Mouse (Mus musculus) forebrain, postnatal 0 days (tissue): Measurements from ENCODE around the gene Hyou1. TPM values are rescaled to one million over a fixed set of nuclear protein-coding genes. Genes with fewer than 3 reads are reported as not detected.

ENCODE experiments used
- ATAC-seq: fragments of 200-750 bp; cut with Nextera tagmentation; 2 replicates; pipeline ENCODE4 v1.8.0; 2017; ENCODE audit warnings: mild to moderate bottlenecking, moderate library complexity
- DNase-seq: peaks from one replicate; pipeline ENCODE4 v3.0.0-alpha.2; 2015
- H3K27ac ChIP-seq: fragments of 300-500 bp; sonication (generic); 2 replicates; pipeline ENCODE4 v1.5.1; 2014; ENCODE audit warnings: low read depth, mild to moderate bottlenecking, antibody characterized with exemption, low read length, moderate library complexity, mixed read lengths
- H3K27me3 ChIP-seq: fragments of 300-500 bp; sonication (generic); 2 replicates; pipeline ENCODE4 v1.6.1; 2014; ENCODE audit warnings: mild to moderate bottlenecking, low read length, mixed read lengths; ENCODE audit not compliant: insufficient read depth
- H3K36me3 ChIP-seq: fragments of 300-500 bp; sonication (generic); 2 replicates; pipeline ENCODE4 v1.6.1; 2014; ENCODE audit warnings: mild to moderate bottlenecking, moderate library complexity; ENCODE audit not compliant: insufficient read depth
- H3K4me1 ChIP-seq: fragments of 300-500 bp; sonication (generic); 2 replicates; pipeline ENCODE4 v1.6.1; 2014; ENCODE audit warnings: antibody characterized with exemption; ENCODE audit not compliant: insufficient read depth
- H3K4me2 ChIP-seq: fragments of 300-500 bp; sonication (generic); 2 replicates; pipeline ENCODE4 v1.6.1; 2014; ENCODE audit warnings: low read depth, mild to moderate bottlenecking, moderate library complexity
- H3K4me3 ChIP-seq: fragments of 300-500 bp; sonication (generic); 2 replicates; pipeline ENCODE4 v1.5.1; 2014; ENCODE audit warnings: low read depth, low read length, mixed read lengths
- H3K9ac ChIP-seq: fragments of 300-500 bp; sonication (generic); 2 replicates; pipeline ENCODE4 v1.6.1; 2014; ENCODE audit warnings: mild to moderate bottlenecking
- H3K9me3 ChIP-seq: fragments of 300-500 bp; sonication (generic); 2 replicates; pipeline ENCODE4 v1.6.1; 2016; ENCODE audit warnings: low read length
- CTCF ChIP-seq: sonication (generic); IDR thresholded peaks from 2 replicates; pipeline ENCODE4 v1.5.1; 2016; ENCODE audit warnings: antibody characterized with exemption, control low read depth, low read depth
- WGBS: fragments of 180-500 bp; shearing (Covaris S2); extraction: QIAGEN DNeasy Blood & Tissue Kit; methylation state at CpG from one replicate; pipeline ENCODE4 v1.1.7; 2014; 5-methylcytosine and 5-hydroxymethylcytosine counted together
- polyA plus RNA-seq: library from polyadenylated mRNA; unstranded; fragments of >200 nt; fragmentation: Nextera tagmentation; extraction: Ambion mirVana; gene quantifications from 2 replicates; pipeline ENCODE4 v1.2.1, GENCODE M21; 2015
- total RNA-seq: library from RNA; depleted of rRNA; stranded (reverse); fragments of >200 nt; gene quantifications from 2 replicates; pipeline ENCODE4 v1.2.3, GENCODE M21; 2014

Gene Hyou1
- total and polyA plus RNA-seq, 2 experiments from 2014 or later: 17.4 to 59.0 TPM

- DNase-seq: no peak
- peaks cover 23% of the 10 kb centered on the region for H3K36me3 ChIP-seq
- 86% methylated on average over 5 of the region's 5 CpGs for WGBS
- TF ChIP-seq CTCF: no peak
- ATAC-seq: no peak
- peaks cover 6% of the 10 kb centered on the region for H3K4me1 ChIP-seq
- 0 out of 2 replicates have a peak overlapping the region, but pooled peaks have one; percentile 86 for H3K27ac ChIP-seq
- H3K9ac ChIP-seq: peak overlapping the region; percentile 84
- H3K27me3 ChIP-seq: no peaks in the 10 kb centered on the region
- H3K9me3 ChIP-seq: no peaks in the 10 kb centered on the region
- peak overlapping the region; percentile 78 for H3K4me3 ChIP-seq
- peak overlapping the region; percentile 94 for H3K4me2 ChIP-seq
Observed at GRCm38 (mm10) chr9:44378153-44378730, 1.0 kb upstream of the Hyou1 start.

DNA sequence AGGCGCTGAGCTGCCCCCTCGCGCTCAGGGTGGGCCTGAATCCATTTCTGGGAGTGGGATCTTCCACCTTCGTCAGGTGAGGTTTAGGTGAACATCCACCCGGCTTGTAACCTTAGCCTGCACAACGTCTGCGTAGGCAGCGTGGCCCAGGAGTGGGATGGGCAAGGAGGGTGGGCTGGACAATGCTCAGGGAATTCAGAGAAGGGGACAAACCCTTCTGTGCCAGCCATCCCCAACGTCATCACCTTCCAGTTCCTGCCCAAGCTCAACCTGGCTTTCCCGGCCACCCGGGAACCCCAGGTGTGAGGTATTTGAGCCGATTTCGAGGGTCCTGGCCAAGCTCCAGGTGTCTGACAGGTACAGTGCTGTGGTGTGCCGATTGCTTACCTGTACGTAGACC lies 572 bp downstream of the Hyou1 start:
- peak overlapping the region; percentile 78 for H3K4me3 ChIP-seq
- peak overlapping the region; percentile 84 for H3K27ac ChIP-seq
- no peak for TF ChIP-seq CTCF
- H3K9ac ChIP-seq: peak overlapping the region; percentile 84
- DNase-seq: no peak
- ATAC-seq: 0 out of 2 replicates have a peak, but pooled peaks have one; percentile 1
- H3K27me3 ChIP-seq: no peaks in the 10 kb centered on the region
- H3K9me3 ChIP-seq: no peaks in the 10 kb centered on the region
- peaks cover 6% of the 10 kb centered on the region for H3K4me1 ChIP-seq
- peak overlapping the region; percentile 94 for H3K4me2 ChIP-seq
- WGBS: 10% methylated on average over 15 of the region's 15 CpGs
- H3K36me3 ChIP-seq: peaks cover 38% of the 10 kb centered on the region

GRCm38 (mm10) chr9:44384596-44384995 lies 5.3 kb downstream of the Hyou1 start:
- Histone ChIP-seq H3K4me3 (no peak overlapping the region), H3K4me2 (no peak overlapping the region), H3K4me1 (peaks cover 6% of the 10 kb centered on the region), H3K9me3 (no peaks in the 10 kb centered on the region), H3K27me3 (no peaks in the 10 kb centered on the region), H3K9ac (no peak overlapping the region), H3K27ac (no peak overlapping the region), H3K36me3 (peaks cover 85% of the 10 kb centered on the region)
- no peak for ATAC-seq
- DNase-seq: no peak
- TF ChIP-seq CTCF: no peak
- 92% methylated on average over 13 of the region's 13 CpGs for WGBS

DNA sequence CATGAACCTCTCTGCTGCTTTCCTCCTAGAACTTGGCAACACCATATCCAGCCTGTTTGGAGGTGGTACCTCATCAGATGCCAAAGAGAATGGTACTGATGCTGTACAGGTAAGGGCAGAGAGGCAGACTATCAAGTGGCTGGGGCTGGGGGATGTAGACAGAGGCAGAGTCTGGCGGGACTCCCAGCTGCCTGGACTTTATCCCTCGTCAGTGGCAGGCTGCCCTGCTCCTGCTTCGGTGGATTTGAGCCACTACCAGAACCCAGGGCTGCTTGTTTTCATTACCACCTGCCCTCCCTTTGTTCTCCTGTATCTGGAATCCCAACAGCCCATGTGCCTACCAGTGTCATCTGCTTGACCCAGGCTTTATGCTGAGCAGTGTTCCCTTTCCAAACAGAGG lies 7.9 kb downstream of the Hyou1 start:
- Histone ChIP-seq H3K27me3 (no peaks in the 10 kb centered on the region), H3K9me3 (no peaks in the 10 kb centered on the region), H3K9ac (no peak overlapping the region), H3K4me1 (no peaks in the 10 kb centered on the region), H3K36me3 (peaks cover 88% of the 10 kb centered on the region), H3K4me2 (no peak overlapping the region), H3K27ac (no peak overlapping the region), H3K4me3 (no peak overlapping the region)
- no peak for TF ChIP-seq CTCF
- no peak for DNase-seq
- ATAC-seq: no peak
- 86% methylated on average over 3 of the region's 3 CpGs for WGBS

DNA sequence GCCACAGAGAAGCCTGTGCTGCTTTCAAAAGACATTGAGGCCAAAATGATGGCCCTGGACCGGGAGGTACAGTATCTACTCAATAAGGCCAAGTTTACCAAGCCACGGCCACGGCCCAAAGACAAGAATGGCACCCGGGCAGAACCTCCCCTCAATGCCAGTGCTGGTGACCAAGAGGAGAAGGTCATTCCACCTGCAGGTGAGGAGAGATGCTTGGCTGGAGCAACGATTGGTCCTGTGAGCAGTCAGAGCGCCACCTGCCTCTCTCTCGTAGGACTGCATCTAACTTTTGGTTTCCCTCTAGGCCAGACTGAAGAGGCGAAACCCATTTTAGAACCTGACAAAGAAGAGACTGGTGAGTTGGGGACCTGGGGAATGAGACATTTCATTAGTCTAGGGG lies 10.0 kb downstream of the Hyou1 start:
- H3K9ac ChIP-seq: no peak overlapping the region
- 54% methylated on average over 8 of the region's 8 CpGs for WGBS
- peaks cover 68% of the 10 kb centered on the region for H3K36me3 ChIP-seq
- H3K4me2 ChIP-seq: no peak overlapping the region
- no peaks in the 10 kb centered on the region for H3K9me3 ChIP-seq
- TF ChIP-seq CTCF: peak; percentile 78
- H3K4me1 ChIP-seq: no peaks in the 10 kb centered on the region
- no peak overlapping the region for H3K27ac ChIP-seq
- ATAC-seq: no peak
- H3K4me3 ChIP-seq: no peak overlapping the region
- no peaks in the 10 kb centered on the region for H3K27me3 ChIP-seq
- peak; percentile 35 for DNase-seq

- peaks cover 46% of the 10 kb centered on the region for H3K36me3 ChIP-seq
- H3K4me1 ChIP-seq: no peaks in the 10 kb centered on the region
- no peak overlapping the region for H3K27ac ChIP-seq
- TF ChIP-seq CTCF: peak; percentile 88
- H3K9ac ChIP-seq: no peak overlapping the region
- H3K9me3 ChIP-seq: no peaks in the 10 kb centered on the region
- 34% methylated on average over 4 of the region's 4 CpGs for WGBS
- H3K4me3 ChIP-seq: no peak overlapping the region
- H3K4me2 ChIP-seq: no peak overlapping the region
- peak; percentile 59 for ATAC-seq
- DNase-seq: peak; percentile 70
- no peaks in the 10 kb centered on the region for H3K27me3 ChIP-seq
Observed at GRCm38 (mm10) chr9:44391466-44391865, 12.2 kb downstream of the Hyou1 start.

GRCm38 (mm10) chr9:44396684-44397411 lies 17.6 kb downstream of the Hyou1 start, which contains the start of gene Slc37a4:
Slc37a4 (plus strand) TSS chr9:44396852.
- H3K36me3 ChIP-seq: peaks cover 24% of the 10 kb centered on the region
- TF ChIP-seq CTCF: peak; percentile 37
- WGBS: under 1% methylated on average over 43 of the region's 43 CpGs

More at GRCm38 (mm10) chr9:44396684-44397411, 17.6 kb downstream of the Hyou1 start, which contains the start of gene Slc37a4:
- Histone ChIP-seq H3K4me1 (0 out of 2 replicates have a peak, but pooled peaks cover 15% of the 10 kb centered on the region), H3K27ac (peak within 1 kb of the TSS; percentile 74), H3K4me2 (peak within 1 kb of the TSS; percentile 90), H3K27me3 (no peaks in the 10 kb centered on the region), H3K4me3 (peak within 1 kb of the TSS; percentile 64), H3K9ac (peak within 1 kb of the TSS; percentile 84), H3K9me3 (no peaks in the 10 kb centered on the region)
- peak; percentile 90 for DNase-seq
- peak; percentile 97 for ATAC-seq
